Mouse (Mus musculus): Measurements from ENCODE around the gene Ipo11. TPM values are rescaled to one million over a fixed set of nuclear protein-coding genes. Genes with fewer than 3 reads are reported as not detected.

Ipo11 gene
- total and polyA plus RNA-seq, 3 experiments = 37.2 to 40.2 TPM; not detected in 1

DNA sequence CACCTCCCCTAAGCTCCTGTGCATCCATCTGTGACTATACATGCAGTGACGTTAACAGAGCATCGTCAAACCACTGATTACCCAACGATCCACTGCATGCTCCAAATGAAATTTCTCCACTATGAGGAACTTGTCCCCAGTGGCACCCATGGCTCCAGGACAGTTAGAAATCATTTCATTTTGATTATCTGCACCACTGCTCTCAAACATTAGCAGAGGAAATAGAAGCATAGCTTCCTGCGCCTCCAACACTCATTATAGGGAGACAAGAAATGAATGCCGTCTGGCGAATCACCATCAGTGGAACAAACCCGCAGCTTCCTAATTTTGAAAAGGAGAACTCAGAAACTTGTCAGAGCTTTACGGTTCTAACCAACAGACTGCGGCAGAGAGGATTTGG lies 123.7 kb downstream of the Ipo11 start:
- H3K4me1 ChIP-seq (ENCODE audit: control insufficient read depth in 1 of 2, insufficient read depth in 2 of 2, low read length in 2 of 2) = no peaks in the 10 kb centered on the region
- no peak overlapping the region for H3K9ac ChIP-seq (ENCODE audit: control insufficient read depth, low read depth, low read length, poor library complexity, severe bottlenecking)
- DNase-seq (ENCODE audit: low read depth, low spot score) = peak; percentile 11
- H3K36me3 ChIP-seq (ENCODE audit: control insufficient read depth in 1 of 2, insufficient read depth in 2 of 2, low read length in 2 of 2) = no peaks in the 10 kb centered on the region; a peak in 1 of 4 replicates
- TF ChIP-seq MAZ (IDR thresholded peaks at IDR 0.05; ENCODE audit: low read depth, low read length) (no peak), MXI1 (IDR thresholded peaks at IDR 0.05; ENCODE audit: low read depth, low read length) (no peak), ZC3H11A (IDR thresholded peaks at IDR 0.05; ENCODE audit: low read depth, low read length) (no peak), HCFC1 (IDR thresholded peaks at IDR 0.05; ENCODE audit: low read depth, low read length) (no peak), USF2 (IDR thresholded peaks at IDR 0.05; ENCODE audit: borderline replicate concordance in 1 of 2, insufficient read depth in 1 of 2, low read depth in 1 of 2, low read length in 2 of 2) (no peak), USF1 (IDR thresholded peaks at IDR 0.05; ENCODE audit: low read depth, low read length) (no peak), E2F4 (IDR thresholded peaks at IDR 0.05; ENCODE audit: borderline replicate concordance, low read depth, low read length) (no peak), POLR2A (IDR thresholded peaks at IDR 0.05; ENCODE audit: control insufficient read depth in 1 of 2, insufficient read depth in 1 of 2, low read depth in 1 of 2, low read length in 2 of 2, poor library complexity in 1 of 2) (no peak), JUND (IDR thresholded peaks at IDR 0.05; ENCODE audit: low read depth, low read length) (no peak), CHD2 (IDR thresholded peaks at IDR 0.05; ENCODE audit: low read length) (no peak), TCF12 (IDR thresholded peaks at IDR 0.05; ENCODE audit: low read depth, low read length) (no peak), UBTF (IDR thresholded peaks at IDR 0.05; ENCODE audit: borderline replicate concordance, insufficient read depth, low read depth, low read length) (no peak), MYC (IDR thresholded peaks at IDR 0.05; ENCODE audit: low read depth, low read length) (no peak)
- H3K27ac ChIP-seq (ENCODE audit: control insufficient read depth, low read depth, low read length) = no peak overlapping the region
- H3K79me2 ChIP-seq (ENCODE audit: control insufficient read depth, insufficient read depth, low read length, poor library complexity) = no peaks in the 10 kb centered on the region
- no peaks in the 10 kb centered on the region for H3K9me3 ChIP-seq (replicated peaks; ENCODE audit: insufficient read depth, low read length)
- no peaks in the 10 kb centered on the region for H3K27me3 ChIP-seq (ENCODE audit: control insufficient read depth in 1 of 2, insufficient read depth in 2 of 2, low read length in 2 of 2)
- H3K4me3 ChIP-seq (ENCODE audit: control insufficient read depth in 1 of 2, insufficient read depth in 1 of 2, low read depth in 2 of 2, low read length in 2 of 2) = no peak overlapping the region

GRCm38 (mm10) chr13:106810156-106810555 lies 126.6 kb downstream of the Ipo11 start:
- Histone ChIP-seq H3K4me3 (ENCODE audit: control insufficient read depth in 1 of 2, insufficient read depth in 1 of 2, low read depth in 2 of 2, low read length in 2 of 2) (no peak overlapping the region), H3K36me3 (ENCODE audit: control insufficient read depth in 1 of 2, insufficient read depth in 2 of 2, low read length in 2 of 2) (no peaks in the 10 kb centered on the region; a peak in 1 of 4 replicates), H3K27ac (ENCODE audit: control insufficient read depth, low read depth, low read length) (no peak overlapping the region), H3K79me2 (ENCODE audit: control insufficient read depth, insufficient read depth, low read length, poor library complexity) (no peaks in the 10 kb centered on the region), H3K4me1 (ENCODE audit: control insufficient read depth in 1 of 2, insufficient read depth in 2 of 2, low read length in 2 of 2) (no peaks in the 10 kb centered on the region), H3K9ac (ENCODE audit: control insufficient read depth, low read depth, low read length, poor library complexity, severe bottlenecking) (no peak overlapping the region), H3K27me3 (ENCODE audit: control insufficient read depth in 1 of 2, insufficient read depth in 2 of 2, low read length in 2 of 2) (no peaks in the 10 kb centered on the region), H3K9me3 (replicated peaks; ENCODE audit: insufficient read depth, low read length) (no peaks in the 10 kb centered on the region)
- no peak for DNase-seq (ENCODE audit: low read depth, low spot score)
- TF ChIP-seq MAZ (IDR thresholded peaks at IDR 0.05; ENCODE audit: low read depth, low read length) = no peak
- no peak for TF ChIP-seq ZMIZ1 (IDR thresholded peaks at IDR 0.05; ENCODE audit: low read depth, low read length)
- TF ChIP-seq MYC (IDR thresholded peaks at IDR 0.05; ENCODE audit: low read depth, low read length) = no peak
- TF ChIP-seq ZKSCAN1 (IDR thresholded peaks at IDR 0.05; ENCODE audit: low read depth, low read length) = no peak
- TF ChIP-seq ELF1 (IDR thresholded peaks at IDR 0.05; ENCODE audit: low read depth, low read length) = no peak
- TF ChIP-seq CTCF (IDR thresholded peaks at IDR 0.05 in 2 of 3, conservative IDR thresholded peaks at IDR 0.05 in 1 of 3; ENCODE audit: control insufficient read depth in 1 of 3, insufficient read depth in 1 of 3, low read depth in 2 of 3, low read length in 3 of 3, poor library complexity in 1 of 3, severe bottlenecking in 1 of 3) = no peak
- no peak for TF ChIP-seq SMC3 (IDR thresholded peaks at IDR 0.05; ENCODE audit: low read depth, low read length)
- no peak for TF ChIP-seq POLR2AphosphoS5 (IDR thresholded peaks at IDR 0.05; ENCODE audit: borderline replicate concordance, low read depth, low read length)
- TF ChIP-seq POLR2A (IDR thresholded peaks at IDR 0.05; ENCODE audit: control insufficient read depth in 1 of 2, insufficient read depth in 1 of 2, low read depth in 1 of 2, low read length in 2 of 2, poor library complexity in 1 of 2) = no peak
- TF ChIP-seq MYB (IDR thresholded peaks at IDR 0.05; ENCODE audit: low read depth, low read length) = no peak
- no peak for TF ChIP-seq NELFE (IDR thresholded peaks at IDR 0.05; ENCODE audit: low read depth, low read length)
- no peak for TF ChIP-seq HCFC1 (IDR thresholded peaks at IDR 0.05; ENCODE audit: low read depth, low read length)
- TF ChIP-seq BHLHE40 (IDR thresholded peaks at IDR 0.05; ENCODE audit: borderline replicate concordance, low read depth, low read length) = no peak
- no peak for TF ChIP-seq ZC3H11A (IDR thresholded peaks at IDR 0.05; ENCODE audit: low read depth, low read length)
- no peak for TF ChIP-seq RCOR1 (IDR thresholded peaks at IDR 0.05; ENCODE audit: low read depth, low read length)
- TF ChIP-seq KAT2A (conservative IDR thresholded peaks at IDR 0.05; ENCODE audit: low read depth, low read length) = no peak
- no peak for TF ChIP-seq TCF12 (IDR thresholded peaks at IDR 0.05; ENCODE audit: low read depth, low read length)
- TF ChIP-seq SIN3A (IDR thresholded peaks at IDR 0.05; ENCODE audit: low read length) = no peak

Data from MEL (cell line).